Mouse (Mus musculus): ENCODE data around the gene Spns2.

Gene Spns2

DNA sequence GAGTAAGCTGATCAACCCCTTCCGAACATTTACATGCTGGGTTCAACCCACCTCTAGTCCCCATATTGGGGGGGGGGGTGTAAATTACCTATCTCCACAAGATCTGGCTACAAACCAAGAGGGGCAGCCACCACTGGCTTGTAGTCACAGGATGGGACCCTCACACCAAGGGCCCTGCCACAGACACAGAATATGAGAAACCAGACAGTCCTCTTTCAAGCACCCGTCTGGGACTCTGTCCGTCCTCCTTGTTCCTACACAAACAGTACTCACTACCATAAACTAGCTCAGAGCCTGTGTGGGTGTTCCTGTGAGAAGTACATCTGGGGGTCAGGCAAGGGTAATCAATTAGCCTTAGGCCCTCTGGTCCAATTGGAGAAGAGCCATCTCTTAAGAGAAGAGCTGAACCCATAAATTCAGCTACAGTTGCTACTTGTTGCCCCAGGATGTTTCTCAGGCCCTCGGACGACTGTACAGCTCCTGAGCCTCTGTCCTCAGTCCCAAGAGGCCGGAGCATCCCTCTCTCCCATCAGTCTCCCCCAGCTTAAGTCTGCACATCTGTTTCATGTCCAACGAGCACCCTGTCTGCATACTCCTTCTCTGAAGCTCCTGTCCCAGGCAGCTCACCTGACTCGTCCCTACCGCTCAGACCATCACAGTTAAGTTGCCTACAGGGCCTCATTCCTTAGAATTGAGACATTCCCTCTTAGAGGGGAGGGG, 81.1 kb downstream of the Spns2 start:
- DNase-seq, result no peak

DNA sequence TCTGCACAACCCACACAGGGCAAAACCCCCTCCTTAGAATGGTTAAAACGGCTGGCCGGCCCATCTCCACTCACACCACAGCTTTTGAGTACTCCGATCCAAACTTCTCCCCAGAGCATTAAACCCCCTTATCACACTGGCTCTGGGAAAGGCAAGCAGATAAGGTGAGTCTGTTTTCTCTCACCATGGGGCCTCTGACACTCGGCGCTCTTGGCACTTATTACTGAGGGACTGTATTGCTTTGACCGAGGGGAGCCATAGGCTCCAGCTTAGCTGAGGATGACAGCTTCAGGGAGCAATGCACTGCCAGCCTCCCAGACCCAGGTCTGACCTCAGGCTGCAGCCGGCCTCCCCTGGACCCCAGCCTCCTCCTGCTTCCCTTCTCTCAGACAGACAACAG, 82.1 kb downstream of the Spns2 start:
- no peak for DNase-seq

DNA sequence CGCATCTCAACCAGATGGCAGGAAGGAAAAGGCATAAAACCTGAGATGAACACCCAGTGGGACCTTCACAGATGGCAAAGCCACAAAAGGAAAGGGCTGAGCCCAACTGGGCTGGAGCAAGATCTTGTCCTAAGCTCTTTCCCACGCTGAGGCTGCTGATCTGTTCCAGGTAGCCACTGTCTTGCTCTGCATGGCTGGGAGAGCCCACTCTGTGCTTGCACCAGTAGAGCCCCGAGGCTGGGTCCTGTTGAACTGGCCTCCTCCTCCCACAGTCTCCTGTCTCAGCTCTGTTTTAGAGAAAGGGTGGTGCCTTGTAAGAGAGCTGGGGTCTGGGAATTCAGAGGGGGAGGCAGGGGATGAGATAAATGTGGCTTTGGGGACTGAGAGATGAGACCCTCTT, 82.6 kb downstream of the Spns2 start:
- DNase-seq, result no peak

GRCm38 (mm10) chr11:72406079-72406675, 83.5 kb downstream of the Spns2 start:
- no peak for DNase-seq

GRCm38 (mm10) chr11:72405532-72405931, 84.2 kb downstream of the Spns2 start:
- DNase-seq, result no peak

DNA sequence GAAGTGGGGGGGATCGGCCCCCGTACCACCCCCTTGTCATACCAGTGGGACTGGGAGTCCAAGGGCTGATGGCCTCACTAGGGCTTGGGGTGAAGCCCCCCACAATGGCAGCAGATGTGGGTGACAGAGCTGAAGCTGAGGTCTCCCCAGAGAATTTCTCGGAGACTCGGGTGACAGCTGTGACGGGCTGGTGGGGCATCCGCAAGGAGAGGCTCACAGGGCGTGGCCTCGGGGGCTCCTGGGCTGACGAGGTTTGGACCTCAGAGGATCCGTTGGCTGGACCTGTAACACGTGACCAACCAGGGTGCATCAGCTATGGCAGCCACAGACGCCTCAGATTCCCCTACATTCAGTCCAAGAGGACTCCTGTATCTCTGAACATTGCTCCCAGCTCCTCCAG, 86.7 kb downstream of the Spns2 start:
- no peak for DNase-seq

GRCm38 (mm10) chr11:72402017-72402416, 87.7 kb downstream of the Spns2 start:
- no peak for DNase-seq
